Mouse (Mus musculus) spleen, postnatal 14 days (tissue): ENCODE data around the gene Uqcrh.

Source experiments
- DNase-seq, 2 experiments: peaks; one replicate each; pipeline ENCODE4 v3.0.0; 2021 to 2022; ENCODE audit warnings: low spot score in 2 of 2

Gene Uqcrh

DNA sequence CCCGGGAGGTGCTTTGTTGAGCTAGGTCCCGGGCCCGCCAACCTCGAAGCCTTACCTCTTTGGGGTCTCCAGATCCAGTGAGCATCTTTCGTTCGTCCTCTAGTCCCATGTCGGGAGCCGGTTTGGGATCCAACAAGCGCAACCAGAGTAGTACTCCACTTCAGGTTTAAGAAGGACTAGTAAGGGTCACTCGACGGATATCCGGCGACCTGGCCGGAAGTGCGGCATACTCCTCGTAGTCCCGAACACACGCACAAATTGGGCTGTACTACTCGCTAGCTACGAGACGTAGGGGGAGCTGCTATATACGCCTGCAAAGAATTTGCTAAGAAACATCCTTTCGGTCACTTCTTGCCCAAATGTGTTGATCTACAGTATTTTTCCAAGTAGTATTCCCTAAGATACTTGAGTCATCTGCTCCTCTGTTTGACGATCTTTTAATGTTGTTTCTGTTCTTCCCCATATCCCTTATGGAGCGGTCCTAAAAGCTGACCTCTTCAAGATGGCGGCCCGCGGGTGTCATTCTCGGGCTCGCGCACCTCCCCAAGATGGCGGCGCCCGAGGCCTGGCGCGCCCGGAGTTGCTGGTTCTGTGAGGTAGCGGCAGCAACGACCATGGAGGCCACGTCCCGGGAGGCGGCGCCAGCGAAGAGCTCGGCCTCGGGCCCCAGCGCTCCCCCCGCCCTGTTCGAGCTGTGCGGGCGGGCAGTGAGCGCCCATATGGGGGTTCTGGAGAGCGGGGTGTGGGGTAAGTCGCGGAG lies at the start of gene Uqcrh, which contains the start of gene Lrrc41:
TSS of gene Uqcrh (minus strand) at position 211 of the 760 bp plus-strand sequence.
TSS of gene Lrrc41 (plus strand) at position 409 of the 760 bp plus-strand sequence.
- DNase-seq, result peak; percentile 92 to 95

DNA sequence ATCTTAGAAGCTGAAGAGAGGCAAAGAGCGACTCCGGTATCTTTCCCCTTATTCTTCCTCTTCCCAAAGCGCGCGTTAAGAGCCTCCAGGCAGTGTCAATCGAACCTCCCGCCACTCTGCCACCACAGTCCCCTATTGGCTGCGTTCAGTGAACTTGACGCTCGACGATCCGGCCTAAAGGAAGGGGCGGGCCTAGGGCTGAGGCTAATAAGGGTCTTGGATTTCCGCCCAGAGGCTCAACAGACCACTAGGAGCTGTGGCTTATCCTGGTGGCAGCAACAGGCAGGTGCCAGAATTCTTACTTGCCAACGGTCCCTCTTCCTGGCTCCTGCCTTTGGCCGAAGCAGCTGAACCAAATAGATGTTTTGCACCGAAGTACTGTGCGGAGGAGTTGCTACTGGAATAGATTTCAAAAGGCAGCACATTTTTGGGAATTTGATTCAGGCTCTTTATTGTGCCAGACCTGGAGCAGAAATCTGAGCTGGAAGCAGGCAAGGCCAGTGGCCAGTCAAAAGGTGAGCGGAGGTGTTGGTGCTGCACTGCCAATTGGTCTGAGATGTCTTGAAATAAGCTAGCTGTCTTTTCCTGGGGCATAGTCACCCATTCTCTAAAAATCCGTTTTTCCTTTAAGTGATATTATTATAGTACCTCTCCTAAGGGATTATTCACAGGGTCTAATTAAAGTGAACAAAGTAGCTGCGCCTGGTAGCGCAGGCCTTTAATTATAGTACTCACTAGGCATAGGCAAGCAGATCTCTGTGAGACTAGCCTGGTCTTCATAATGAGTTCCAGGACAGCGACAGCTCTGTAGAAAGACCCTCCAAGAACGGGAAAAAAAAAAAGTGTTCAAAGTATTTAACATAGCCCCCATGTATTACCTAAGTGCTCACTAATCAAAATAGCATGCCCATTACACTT lies 49.0 kb upstream of the Uqcrh start, which contains the start of the genes Rad54l and Pomgnt1:
TSS of gene Rad54l (minus strand) at position 89 of the 918 bp plus-strand sequence.
TSS of gene Pomgnt1 (plus strand) at position 239 of the 918 bp plus-strand sequence.
- peak; percentile 58 to 70 for DNase-seq

DNA sequence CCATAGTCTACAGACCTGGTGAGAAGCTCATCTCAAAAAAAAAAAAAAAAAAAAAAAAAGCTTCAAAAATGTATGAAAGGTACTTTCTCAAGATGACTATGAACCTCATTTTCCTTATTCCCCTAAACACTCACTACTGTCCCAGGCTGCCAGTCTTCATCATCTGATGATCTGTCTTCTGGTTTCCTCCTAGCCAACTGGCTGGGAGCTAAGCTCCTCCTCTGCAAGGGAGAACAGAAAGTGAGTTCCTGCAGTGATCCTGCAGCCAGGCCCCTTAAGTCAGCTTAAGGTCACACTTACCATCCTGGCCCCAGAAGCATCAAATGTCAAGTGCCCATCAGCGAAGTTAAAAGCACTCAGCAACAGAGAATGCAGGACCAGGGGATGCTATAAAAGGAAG lies 47.9 kb upstream of the Uqcrh start:
- DNase-seq, result no peak

DNA sequence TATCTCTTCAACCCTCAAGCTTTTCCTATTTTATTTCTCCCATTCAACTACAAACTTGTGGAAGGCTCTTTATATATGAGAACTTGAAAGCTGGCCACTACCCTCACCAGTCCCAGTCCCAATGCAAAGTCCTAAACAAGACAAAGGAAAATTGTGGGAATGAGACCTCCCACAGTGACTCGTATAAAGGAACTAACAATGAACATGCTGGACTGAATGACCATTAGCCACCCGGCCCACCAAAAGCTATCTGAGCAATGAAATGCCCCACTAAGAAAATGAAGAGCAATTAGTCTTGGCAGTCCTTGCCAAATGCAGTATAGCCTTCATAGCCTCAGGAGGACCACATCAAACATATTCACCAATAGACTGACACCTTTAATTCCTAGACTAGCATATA lies 36.6 kb upstream of the Uqcrh start:
- DNase-seq, result no peak

DNA sequence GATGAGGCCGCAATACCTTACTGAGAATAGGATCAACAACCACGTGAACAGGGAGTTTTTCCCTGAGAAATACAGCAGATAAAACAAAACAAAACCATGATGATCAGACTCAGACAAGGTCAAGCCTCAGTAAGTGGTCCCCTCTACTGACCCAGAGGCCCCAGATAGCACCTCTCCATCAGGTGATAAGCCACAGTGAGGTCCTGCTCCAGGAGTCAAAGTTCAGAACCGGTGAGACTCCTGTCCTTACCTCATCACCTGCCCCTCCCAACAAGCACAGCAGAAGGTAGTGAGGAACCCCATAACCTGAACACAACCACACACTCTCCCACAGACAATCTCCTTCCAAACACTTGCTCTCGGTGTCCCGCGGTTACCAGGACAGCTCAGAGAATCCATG lies 35.8 kb upstream of the Uqcrh start:
- DNase-seq, result no peak

DNA sequence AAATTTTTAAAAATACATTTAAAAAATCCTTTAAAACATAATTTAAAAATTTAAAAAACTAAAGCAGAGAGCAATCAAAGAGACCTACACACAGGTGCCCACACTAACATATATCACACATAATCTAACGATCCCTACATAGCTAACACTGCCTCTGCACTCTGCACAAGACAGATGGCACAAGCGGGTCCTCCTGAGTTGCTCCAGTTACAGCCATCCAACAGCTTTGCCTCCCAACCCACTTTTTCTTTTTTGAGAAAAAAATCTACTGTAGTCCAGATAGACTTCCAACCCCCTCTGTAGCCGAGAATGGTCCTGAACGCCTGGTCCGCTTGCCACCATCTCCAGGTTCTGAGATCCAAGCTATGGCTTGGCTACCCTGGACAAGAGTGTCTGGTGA lies 30.4 kb upstream of the Uqcrh start:
- no peak for DNase-seq

DNA sequence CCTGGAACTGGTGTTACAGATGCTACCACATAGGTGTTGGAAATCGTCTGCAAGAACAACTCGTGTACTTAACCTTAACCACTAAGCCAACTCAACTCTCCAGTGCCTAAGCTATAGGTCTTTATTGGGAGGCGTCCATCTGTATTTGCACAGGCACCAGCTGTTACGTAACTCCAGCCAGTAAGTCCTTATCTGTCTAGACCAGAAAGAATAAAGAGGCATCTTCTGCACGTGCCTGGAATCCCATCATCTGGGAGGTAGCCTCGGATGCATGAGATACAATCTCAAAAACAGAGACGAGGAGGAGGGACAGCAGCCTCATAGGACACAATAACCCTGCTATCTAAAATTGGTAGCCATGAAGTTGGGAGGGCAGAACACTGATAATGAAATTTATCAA lies 26.1 kb upstream of the Uqcrh start:
- DNase-seq, result no peak

- no peak for DNase-seq
Observed at GRCm38 (mm10) chr4:116097211-116097610, 22.3 kb upstream of the Uqcrh start.

- no peak for DNase-seq
Observed at GRCm38 (mm10) chr4:116096291-116096690, 21.4 kb upstream of the Uqcrh start.

DNA sequence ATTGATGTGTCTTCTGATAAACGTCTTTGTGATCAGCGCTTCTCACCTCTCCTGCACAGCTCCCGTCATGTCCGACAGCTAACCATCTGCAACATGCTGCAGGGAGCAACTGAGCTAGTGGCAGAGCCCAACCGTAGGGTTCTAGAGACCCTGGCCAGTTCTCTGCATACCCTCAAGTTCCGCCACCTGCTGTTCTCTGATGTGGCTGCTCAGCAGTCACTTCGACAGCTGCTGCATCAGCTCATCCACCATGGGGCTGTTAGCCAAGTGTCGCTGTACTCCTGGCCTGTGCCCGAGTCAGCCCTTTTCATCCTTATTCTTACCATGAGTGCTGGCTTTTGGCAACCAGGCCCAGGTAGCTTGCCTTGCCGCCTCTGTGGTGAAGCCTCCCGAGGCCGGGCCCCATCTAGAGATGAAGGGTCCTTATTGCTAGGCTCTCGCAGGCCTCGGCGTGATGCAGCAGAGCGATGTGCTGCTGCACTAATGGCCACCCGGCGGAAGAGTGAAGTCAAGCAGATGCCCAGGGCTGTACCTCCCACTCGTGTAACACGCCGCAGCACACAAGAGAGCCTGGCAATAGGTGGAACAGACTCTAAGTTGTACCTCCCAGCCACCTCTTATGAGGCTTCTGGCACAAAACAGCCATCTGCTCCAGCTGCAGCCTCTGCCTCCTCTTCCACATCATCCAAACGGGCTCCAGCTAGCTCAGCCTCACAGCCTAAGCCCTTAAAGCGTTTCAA lies 13.8 kb upstream of the Uqcrh start:
- no peak for DNase-seq

DNA sequence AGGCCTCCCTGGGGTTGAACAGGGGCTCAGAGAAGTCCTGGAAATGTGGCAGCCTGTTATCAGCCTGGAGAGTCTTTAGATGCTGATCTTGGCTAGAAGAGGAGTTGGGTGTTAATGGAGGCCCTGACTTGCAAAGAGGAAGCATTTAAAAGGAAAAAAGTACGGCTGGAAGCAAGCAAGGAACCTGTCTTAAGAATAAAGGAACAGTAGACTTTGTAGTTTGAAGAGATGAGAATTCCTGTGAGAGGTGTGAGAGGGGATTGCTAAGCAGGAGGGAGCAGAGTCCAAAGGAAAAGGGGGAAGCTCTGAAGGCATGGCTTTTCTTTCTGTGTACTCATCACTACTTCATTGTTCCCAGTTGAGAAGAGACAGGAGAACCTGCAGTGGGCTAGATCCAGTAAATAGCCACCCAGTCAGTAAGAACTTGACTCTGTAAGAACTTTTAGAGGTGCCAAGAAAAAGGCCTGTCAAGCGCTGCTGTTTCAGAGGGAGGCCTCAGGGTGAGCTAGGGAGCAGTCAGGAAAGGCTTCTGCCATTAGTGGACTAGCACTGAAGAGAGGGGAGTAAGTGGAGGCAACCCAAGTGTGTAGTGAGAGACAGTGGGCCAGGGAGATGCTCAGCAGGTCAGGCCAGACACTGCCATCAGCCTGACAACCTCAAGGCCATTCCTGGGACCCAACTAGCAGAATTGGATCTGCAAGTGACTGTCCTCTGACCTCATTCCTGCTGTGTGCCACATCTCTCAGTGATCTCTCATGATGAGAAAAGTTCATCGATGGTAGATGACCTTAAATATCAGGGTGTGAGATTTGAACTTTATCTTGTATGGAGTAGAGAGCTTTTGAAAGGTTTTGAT lies 2.6 kb upstream of the Uqcrh start:
- no peak for DNase-seq

DNA sequence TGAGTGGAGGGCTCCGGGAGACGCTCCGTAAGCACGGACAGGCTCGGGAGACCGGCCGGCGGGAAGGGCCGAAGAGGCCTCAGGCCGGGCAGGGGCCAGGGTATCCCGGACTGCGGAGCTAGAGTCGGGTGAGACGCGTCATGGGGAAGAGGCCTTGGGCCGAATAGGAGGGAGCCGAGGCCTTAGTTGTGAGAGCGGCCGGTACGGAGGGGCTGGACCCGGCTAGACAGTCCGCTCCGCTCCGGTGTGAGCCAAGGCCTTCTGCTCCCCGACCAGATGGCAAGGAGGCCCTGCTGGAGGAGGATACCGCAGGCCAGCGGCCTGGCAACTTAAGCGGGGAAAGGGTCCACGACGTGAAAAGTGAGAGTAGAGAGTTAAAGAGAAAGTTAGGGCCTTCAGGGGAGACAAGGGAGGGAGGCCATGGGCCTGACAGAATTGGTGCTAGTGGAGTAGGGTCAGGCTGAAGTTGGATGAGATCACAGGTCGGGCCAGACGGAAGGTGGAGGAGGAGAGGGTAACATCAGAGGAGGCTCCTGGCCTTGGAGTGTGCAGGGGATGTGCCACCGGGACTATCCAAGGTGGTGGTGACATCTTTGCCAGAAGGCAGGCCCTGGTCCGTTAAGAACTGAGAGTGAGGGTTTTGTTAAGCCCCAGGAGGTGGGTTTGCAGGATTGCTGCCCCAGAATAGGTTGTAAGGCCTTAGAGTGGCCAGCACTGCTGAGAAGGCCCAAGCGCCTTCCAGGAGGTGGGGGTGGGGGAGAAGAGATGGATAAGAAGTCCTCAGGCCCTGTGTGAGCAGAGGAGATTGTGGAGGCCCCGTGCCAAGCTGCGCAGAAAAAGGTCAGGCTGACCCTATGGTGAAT lies 1.7 kb upstream of the Uqcrh start:
- peak in 1 of 2 experiments; percentile 32 for DNase-seq

- DNase-seq, result peak; percentile 53 to 71
Observed at GRCm38 (mm10) chr4:116075631-116076368, 929 bp upstream of the Uqcrh start.

DNA sequence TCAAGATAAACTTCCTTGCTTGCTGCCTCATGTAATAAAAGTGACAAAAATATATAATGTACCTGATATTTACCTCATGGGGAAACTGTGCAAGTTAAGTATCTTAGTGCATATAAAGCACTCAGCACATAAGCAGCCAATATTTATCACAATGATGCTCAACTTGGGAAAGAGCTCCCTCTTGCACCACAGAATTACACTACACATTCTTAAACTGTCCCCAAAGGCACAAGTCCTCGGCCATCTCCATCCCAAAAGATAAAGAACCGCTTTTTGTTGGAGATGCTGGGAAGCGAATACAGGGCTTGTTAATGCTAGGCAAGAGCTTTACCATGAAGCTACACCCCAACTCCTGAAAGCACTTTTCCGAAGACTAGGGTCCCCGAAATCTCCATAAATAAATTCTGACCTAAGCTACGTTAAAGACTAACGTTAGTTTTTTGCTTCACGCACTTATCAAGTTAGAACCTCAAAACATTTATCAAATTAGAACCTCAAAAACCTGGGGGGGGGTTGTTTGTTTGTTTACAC lies 661 bp downstream of the Uqcrh start:
- no peak for DNase-seq

DNA sequence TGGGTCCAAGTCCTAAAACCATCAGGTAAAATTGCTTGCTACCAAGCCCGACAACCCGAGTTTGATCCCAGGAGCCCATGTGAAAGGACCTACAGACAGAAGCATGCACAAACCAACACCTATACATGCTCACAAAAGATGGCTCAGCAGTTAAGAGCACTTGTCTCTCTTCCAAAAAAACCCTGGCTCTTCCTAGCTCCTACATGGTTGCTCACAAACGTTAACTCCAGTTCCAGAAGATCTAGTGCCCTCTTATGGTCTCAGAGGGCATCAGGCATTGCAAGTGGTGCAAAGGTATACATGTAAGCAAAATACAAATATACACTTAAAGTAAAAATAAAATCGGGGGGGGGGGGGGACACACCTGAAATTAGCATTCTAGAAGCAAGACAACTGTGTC lies 1.7 kb downstream of the Uqcrh start:
- DNase-seq, result no peak

- no peak for DNase-seq
Observed at GRCm38 (mm10) chr4:116070116-116070515, 4.8 kb downstream of the Uqcrh start.

DNA sequence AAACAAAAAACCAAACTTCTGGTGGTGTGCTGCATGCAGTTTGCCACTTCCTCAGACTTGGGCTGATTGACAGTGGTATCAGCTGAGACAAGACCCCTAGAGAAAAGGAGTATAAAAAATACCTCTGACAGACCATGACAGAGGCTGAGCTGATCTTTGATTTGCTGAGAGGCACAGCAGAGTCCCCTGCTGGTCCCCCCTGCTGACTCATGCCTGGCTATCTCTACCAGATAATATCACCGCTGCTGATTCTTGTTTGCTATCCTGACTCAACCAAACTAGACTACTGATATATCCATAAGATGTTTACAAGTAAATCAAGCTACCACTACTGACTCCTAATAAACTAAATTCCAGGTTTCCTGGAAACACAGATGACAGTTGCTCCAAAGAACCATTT lies 11.0 kb downstream of the Uqcrh start:
- DNase-seq, result no peak

DNA sequence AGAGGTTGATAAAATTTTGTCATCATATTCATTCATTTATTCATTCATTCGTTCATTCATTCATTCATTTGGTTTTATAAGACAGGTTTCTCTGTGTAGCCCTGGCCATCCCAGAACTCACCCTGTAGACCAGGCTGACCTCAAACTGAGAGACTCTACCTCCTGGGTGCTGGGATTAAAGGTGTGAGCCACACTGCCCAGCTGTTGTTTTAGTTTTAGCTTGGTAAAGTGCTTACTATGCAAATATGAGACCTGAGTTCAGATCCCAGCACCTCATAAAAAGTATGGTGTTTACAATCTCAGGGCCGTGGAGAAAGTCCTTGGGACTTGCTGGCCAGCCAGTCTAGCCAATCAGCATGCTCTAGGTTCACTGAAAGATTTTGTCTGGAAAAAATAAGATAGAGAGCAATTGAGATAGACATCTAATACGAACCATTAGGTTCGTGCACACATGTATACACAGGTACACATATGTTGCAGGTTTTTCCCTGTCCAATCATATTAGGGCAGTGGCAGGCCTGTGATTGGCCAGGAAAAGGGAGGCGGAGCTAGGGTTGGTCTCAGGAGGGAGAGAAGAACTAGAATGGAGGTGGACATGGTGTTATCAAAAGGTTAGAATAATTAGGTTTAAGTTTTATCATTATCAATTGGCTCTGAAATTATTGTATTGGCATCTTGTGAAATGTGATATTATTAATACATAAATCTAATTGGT lies 15.7 kb downstream of the Uqcrh start:
- DNase-seq, result no peak
